Mouse (Mus musculus) thymus, postnatal 14 days (tissue): ENCODE data around the gene Tmem33.

Experiments
- DNase-seq: peaks from one replicate; pipeline ENCODE4 v3.0.0; 2021

The Tmem33 gene

DNA sequence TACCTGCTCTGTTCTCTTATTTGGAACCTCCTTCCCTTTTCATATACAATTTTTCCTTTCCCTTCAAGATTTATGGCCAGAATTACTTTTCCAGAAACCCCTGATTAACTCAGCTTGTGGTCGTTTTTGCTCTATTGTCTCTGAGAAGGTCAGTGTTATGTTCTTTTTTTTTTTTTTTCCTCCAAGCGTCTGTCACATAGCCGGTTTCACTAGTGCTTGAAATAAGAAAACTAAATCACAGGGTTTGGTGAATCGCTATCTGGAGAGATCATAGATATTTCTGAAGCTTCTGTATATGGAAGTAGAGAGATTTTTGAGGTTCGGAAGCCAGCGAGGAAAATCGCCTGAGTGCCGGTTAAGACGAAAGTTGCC lies 220 bp upstream of the Tmem33 start:
- no peak for DNase-seq

- DNase-seq = no peak
Measured at GRCm38 (mm10) chr5:67262964-67263363, 2.6 kb downstream of the Tmem33 start.

DNA sequence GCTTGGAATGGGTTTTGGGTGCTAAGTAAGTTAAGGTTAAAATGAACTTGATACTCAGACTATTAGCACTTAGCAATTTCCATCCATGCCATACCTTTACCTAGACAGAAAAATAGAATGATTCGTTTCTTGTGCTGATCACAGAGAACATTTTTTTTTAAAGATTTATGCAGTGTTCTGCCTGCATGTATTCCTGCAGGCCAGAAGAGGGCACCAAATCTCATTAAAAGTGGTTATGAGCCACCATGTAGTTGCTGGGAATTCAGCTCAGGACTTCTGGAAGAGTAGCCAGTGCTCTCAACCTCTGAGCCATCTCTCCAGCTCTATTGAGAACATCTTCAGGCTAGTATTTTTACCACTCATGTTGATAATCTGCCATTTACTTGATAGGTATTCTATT lies 5.7 kb downstream of the Tmem33 start:
- no peak for DNase-seq

GRCm38 (mm10) chr5:67269309-67269708 lies 8.9 kb downstream of the Tmem33 start:
- DNase-seq = no peak

GRCm38 (mm10) chr5:67279407-67279806 lies 19.0 kb downstream of the Tmem33 start:
- no peak for DNase-seq

DNA sequence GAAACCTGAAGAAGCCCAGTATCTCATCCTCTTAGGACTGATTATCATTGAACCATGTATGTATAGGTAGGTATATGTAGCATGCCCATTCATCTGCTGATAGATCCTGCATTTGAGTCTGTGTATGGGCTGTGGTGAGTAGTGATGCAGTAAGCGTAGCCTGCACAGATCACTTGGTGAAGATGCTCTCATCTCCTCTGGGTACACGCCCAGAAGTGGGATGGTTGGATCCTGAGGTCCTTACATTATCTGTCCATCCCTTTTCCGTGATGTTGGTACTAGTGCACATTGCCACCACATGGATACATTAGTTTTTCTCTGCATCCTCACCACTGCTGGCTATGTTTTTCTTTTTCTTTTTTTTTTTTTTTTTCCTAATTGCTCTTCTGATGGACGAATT lies 19.5 kb downstream of the Tmem33 start:
- DNase-seq = no peak

DNA sequence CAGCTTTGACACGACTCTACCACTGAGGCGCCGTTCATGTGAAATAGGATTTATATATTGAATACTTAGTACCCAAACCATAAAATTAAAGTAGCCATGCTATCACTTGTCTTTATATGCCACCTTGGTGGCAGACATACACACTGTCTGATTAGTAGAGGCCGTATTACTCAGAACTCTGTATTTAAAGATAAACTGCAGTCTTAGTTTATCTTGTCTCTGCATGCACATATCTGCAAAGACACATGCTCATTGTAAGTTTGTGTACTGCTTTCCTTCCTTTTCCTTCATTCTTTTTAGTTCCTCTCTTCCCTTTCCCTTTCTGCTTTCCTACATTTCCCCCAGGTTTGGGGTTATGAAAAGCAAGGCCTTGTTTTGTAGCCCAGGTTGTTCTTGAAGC lies 20.0 kb downstream of the Tmem33 start:
- DNase-seq = no peak

GRCm38 (mm10) chr5:67295029-67295428 lies 34.7 kb downstream of the Tmem33 start:
- no peak for DNase-seq

GRCm38 (mm10) chr5:67295682-67296081 lies 35.3 kb downstream of the Tmem33 start:
- DNase-seq = no peak

GRCm38 (mm10) chr5:67296171-67296570 lies 35.8 kb downstream of the Tmem33 start:
- DNase-seq = no peak

DNA sequence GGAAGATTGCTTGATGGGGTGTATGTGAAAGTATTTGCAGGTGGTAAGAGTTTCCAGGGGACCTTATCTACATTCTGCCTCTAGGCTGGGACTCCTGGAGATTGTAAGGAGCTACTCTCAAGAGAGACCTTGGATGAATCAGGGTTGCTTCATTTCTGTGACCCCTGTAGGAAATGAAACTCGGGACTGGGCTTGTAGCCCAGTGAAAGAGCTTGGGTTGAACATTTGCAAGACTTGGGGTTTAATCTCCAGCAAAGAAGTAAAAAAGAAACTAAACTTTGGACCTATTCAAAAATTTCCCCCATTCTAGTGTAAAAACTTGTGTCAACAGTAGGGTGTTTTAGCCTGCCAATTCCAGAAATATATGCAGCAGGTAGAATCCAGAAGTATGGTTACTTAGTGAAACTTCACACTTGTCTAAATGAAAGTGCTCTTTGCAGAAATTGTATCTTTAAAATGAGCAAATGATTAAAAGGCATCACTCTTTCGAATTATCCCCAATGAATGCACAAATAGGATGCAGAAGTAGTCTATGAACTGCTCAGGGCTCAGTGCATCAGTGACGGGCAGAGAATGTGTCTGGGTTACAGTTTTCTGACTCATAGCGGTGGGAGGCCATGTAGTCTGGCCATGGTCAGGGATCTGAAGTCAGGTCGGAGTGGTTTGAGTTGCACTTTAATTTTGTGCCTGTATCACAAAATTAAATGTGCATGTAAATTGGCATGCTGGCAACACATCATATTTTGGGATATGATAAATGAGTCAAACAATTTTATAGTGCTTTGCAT lies 36.9 kb downstream of the Tmem33 start:
- no peak for DNase-seq

GRCm38 (mm10) chr5:67299847-67300412 lies 39.6 kb downstream of the Tmem33 start:
- peak; percentile 16 for DNase-seq

DNA sequence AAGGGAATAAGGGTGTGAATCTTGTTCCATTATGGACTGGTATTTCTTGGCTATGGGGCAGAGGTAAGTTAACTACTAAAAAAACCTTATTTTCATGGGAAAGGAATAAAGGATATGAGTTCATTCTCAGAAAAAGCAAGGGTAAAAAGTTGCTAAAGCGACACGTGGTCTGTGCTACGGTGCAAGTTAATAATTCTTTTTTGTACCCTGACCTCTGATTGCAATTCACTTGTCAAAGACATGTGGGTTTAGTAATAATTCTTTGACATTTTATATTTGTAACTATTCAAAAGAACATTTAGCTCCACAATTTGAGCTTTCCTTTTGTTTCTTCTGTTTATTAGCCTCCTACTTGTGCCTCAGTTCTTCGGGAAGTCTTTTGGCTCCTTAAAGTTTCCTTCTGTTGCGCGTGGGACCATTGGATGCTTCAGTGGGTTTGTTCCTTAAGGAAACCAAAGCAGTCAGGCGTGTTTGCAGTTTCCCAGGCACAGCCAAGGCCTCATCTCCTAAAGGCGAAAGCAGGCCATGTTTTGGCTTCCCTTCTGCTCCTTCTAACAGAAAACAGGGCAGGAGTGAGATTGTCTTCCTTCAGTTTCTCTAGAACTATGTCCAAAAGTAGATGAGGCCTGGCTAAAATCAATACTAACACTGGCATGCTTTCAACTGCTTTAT lies 40.7 kb downstream of the Tmem33 start:
- DNase-seq = no peak

- no peak for DNase-seq
Measured at GRCm38 (mm10) chr5:67301722-67302331, 41.5 kb downstream of the Tmem33 start.

DNA sequence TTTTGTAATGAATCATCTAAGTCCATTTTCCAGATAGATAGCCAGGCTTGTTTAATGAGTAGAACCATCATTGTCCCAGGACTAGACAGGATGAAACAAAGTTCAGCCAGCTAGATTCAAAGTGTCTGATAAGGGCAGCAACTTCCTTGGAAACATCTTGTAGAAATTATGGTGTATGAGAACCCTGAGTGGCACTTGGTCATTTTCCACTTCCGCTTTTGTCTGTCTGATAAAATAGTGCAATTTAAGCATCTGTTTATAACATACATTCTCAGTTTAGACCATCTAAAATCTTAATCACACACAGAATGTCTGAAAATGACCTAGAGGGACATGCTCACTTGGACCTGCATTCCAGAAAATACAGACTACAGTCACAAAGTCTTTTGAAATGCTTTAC lies 43.5 kb downstream of the Tmem33 start:
- no peak for DNase-seq

GRCm38 (mm10) chr5:67306698-67307521 lies 46.5 kb downstream of the Tmem33 start, which contains the start of gene Slc30a9:
TSS of gene Slc30a9 (plus strand) at chr5:67306955.
- peak; percentile 93 for DNase-seq

DNA sequence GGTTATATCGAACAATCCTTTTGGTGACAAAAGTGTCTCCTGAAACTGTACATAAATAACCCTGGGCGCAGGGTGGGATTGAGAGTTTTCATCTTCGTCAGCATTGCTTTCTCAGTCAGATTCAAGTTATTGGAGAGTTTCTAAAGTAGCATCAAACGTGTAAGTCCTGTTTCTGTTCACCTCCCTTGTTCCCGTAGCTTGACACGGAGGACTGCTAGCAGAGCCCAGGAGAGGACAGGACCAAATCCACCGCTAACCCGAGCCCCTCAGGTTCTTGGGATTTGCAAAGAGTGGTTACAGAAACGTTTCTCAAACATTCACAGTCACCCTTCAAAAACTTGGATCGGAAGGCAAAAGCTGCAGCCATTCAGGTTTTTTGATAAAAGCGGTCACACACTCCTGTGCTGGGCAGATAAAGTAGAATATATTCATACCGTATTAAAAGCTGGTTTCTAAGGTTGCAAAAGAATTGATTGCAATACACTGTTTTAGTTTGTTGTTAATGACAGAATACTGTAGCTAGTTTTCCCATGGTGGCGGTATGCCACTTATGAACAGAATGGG lies 47.4 kb downstream of the Tmem33 start:
- DNase-seq = no peak

GRCm38 (mm10) chr5:67311811-67312521 lies 51.6 kb downstream of the Tmem33 start:
- DNase-seq = no peak

DNA sequence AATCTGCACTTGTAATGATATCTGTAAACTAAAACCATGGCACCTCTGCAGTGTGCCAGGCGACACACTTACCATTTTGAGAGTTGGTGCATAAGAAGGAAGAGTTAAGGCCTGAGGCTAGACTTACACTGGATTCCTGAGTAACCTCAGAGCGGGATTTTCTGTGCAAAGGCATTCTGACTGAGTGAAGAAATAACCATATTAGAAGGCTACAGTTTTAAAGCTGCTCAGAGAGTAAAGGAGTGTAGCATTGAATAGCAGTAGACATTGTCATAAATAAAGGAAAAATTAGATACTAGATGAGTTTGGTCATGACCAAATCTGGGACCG lies 52.1 kb downstream of the Tmem33 start:
- no peak for DNase-seq

GRCm38 (mm10) chr5:67321656-67322268 lies 61.4 kb downstream of the Tmem33 start:
- DNase-seq = no peak

GRCm38 (mm10) chr5:67324032-67324431 lies 63.7 kb downstream of the Tmem33 start:
- no peak for DNase-seq
